Mouse (Mus musculus): ENCODE results near the gene Evi2a. TPM values are rescaled to one million over a fixed set of nuclear protein-coding genes. Genes with fewer than 3 reads are reported as not detected.

The Evi2a gene
- 57.4 to 77.5 TPM (median 66.8 TPM) in 4 replicates for total RNA-seq (2023)

GRCm38 (mm10) chr11:79530333-79530761, at the start of gene Evi2a, which contains the start of gene Evi2:
Gene Evi2a, minus strand, starts transcription at chr11:79530609.
Gene Evi2, minus strand, starts transcription at chr11:79530589.

GRCm38 (mm10) chr11:79523560-79524309, 6.7 kb downstream of the Evi2a start, which contains the start of gene Evi2b:
Gene Evi2b, minus strand, starts transcription at chr11:79523762.

GRCm38 (mm10) chr11:79503845-79504244, 26.6 kb downstream of the Evi2a start, which contains the start of gene Omg:
Gene Omg, minus strand, starts transcription at chr11:79504084.

Other genes with a start within 250 kb of the Evi2a start
- gene Gm9964, start 233.7 kb downstream of the Evi2a start, total RNA-seq (2023) = 2.3 to 3.9 TPM (median 2.5 TPM) in 4 replicates
- gene Nf1, start 190.9 kb downstream of the Evi2a start, total RNA-seq (2023) = 29.6 to 38.8 TPM (median 32.1 TPM) in 4 replicates
- 0.26 to 0.60 TPM (median 0.41 TPM) in 3 of 4 replicates, not detected in the other for gene Omg, start 26.5 kb downstream of the Evi2a start, total RNA-seq (2023)
- gene Evi2b, start 6.8 kb downstream of the Evi2a start, total RNA-seq (2023) = 156 to 169 TPM (median 160 TPM) in 4 replicates
- 5.7 to 7.8 TPM (median 7.3 TPM) in 4 replicates for gene Evi2, start within 50 bp of the Evi2a start, total RNA-seq (2023)
- 0.77 to 1.3 TPM (median 1.0 TPM) in 4 replicates for gene Rab11fip4, start 60.6 kb upstream of the Evi2a start, total RNA-seq (2023)